Mouse (Mus musculus) erythroblast, embryonic 14.5 days (primary cell): ENCODE measurements around the gene Ppp1cc.

Experiments used
- GATA1 ChIP-seq: IDR thresholded peaks from 2 replicates; pipeline ENCODE4 v1.6.1; 2012; ENCODE audit warnings: low read length, inconsistent platforms, mixed read lengths
- TAL1 ChIP-seq: IDR thresholded peaks from 3 replicates; pipeline ENCODE4 v1.6.1; 2012; ENCODE audit warnings: low read length, inconsistent platforms, mixed read lengths

GRCm38 (mm10) chr5:122158557-122159515 lies 758 bp downstream of the Ppp1cc start:
- TF ChIP-seq GATA1 (no peak), TAL1 (no peak)
